Mouse (Mus musculus) liver, embryonic 14 days (tissue): ENCODE results near the gene Gm12845. TPM values are rescaled to one million over a fixed set of nuclear protein-coding genes. Genes with fewer than 3 reads are reported as not detected.

Experiments
- polyA plus RNA-seq: library from polyadenylated mRNA; depleted of rRNA; stranded (reverse); fragments of >200 nt; gene quantifications from 2 replicates; pipeline ENCODE4 v1.2.3, GENCODE M21; 2012; rRNA removed

The Gm12845 gene
- polyA plus RNA-seq = not detected in 2 replicates

GRCm38 (mm10) chr4:117724112-117724511, at the start of gene Gm12845:
Gm12845 (plus strand) TSS chr4:117724412.

DNA sequence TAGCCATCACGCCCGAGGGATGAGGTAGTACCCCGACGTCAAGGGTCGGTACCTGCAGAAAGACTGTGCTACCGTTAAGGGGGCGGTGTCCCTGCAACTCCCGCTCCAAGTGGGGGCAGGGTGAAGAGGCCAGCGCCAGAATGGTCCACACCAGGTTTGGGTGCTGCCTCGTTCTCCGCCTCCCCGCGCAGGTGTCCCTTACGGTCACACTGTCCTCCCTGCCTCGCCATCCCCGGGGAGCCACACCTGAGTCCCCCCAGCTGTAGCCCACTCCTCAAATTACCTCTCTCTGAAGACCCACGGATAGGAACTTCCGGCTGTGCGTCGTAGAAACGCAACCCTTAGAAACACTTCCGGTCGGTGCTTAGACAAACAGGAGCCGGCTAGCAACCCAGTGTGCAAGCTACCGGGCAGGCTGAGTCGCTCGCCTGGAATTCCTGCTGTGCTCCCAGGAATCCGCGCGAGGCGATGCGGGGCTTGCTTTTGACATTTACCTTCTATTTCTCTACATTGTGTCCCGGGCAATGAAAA, 42.2 kb upstream of the Gm12845 start, which contains the start of gene Dmap1:
TSS of gene Dmap1 (minus strand) at position 343 of the 531 bp plus-strand sequence.

DNA sequence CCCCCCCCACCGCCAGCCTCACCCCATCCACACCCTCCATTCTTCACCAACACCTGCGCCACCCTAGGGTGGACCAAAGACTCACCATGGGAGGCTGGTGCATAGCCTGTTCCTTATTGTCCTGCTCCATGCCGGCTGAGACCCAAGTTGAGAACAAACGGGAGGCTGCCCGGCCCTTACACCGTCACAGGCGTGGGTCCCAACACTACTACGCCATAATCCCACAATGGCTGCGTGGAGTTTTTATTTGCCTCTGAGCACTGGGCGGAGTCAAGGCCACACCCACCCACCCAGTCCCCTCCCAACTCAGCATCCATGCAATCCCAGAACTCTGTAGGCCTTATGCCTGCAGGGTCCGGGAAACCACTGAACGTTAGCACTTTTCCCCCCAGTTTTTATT, 41.2 kb downstream of the Gm12845 start, which contains the start of gene Klf17:
TSS of gene Klf17 (minus strand) at position 233 of the 400 bp plus-strand sequence.

Other genes starting within 250 kb of the Gm12845 start
- 31.7 and 32.5 TPM in 2 replicates for gene Rnf220, start 227.4 kb upstream of the Gm12845 start, polyA plus RNA-seq
- 17.2 and 18.5 TPM in 2 replicates for gene Eri3, start 174.0 kb upstream of the Gm12845 start, polyA plus RNA-seq
- gene Dmap1, start 42.1 kb upstream of the Gm12845 start, polyA plus RNA-seq = 14.8 and 15.2 TPM in 2 replicates
- gene Klf17, start 41.2 kb downstream of the Gm12845 start, polyA plus RNA-seq = not detected in 2 replicates
- gene Slc6a9, start 110.1 kb downstream of the Gm12845 start, polyA plus RNA-seq = 43.8 and 57.7 TPM in 2 replicates
- 0.68 and 0.81 TPM in 2 replicates for gene Ccdc24, start 148.1 kb downstream of the Gm12845 start, polyA plus RNA-seq
- gene B4galt2, start 159.1 kb downstream of the Gm12845 start, polyA plus RNA-seq = 1.6 and 1.9 TPM in 2 replicates
- 105 and 123 TPM in 2 replicates for gene Atp6v0b, start 162.9 kb downstream of the Gm12845 start, polyA plus RNA-seq
- gene Dph2, start 167.6 kb downstream of the Gm12845 start, polyA plus RNA-seq = 5.9 and 7.1 TPM in 2 replicates
- gene Ipo13, start 190.6 kb downstream of the Gm12845 start, polyA plus RNA-seq = 13.5 and 15.9 TPM in 2 replicates
- gene Artn, start 205.4 kb downstream of the Gm12845 start, polyA plus RNA-seq = 1.1 and 1.2 TPM in 2 replicates